Mouse (Mus musculus) limb, embryonic 12.5 days (tissue): ENCODE data around the gene Gpsm2. TPM values are rescaled to one million over a fixed set of nuclear protein-coding genes. Genes with fewer than 3 reads are reported as not detected.

Experiments used
- polyA plus RNA-seq: library from polyadenylated mRNA; unstranded; fragments of >200 nt; fragmentation: Nextera tagmentation; extraction: Ambion mirVana; gene quantifications from 2 replicates; pipeline ENCODE4 v1.2.1, GENCODE M21; 2016

The Gpsm2 gene
- polyA plus RNA-seq, 1 experiment from 2014 or later = 93.6 TPM

Other genes with a start within 250 kb of the Gpsm2 start
- gene 1700013F07Rik, start 188.2 kb downstream of the Gpsm2 start, polyA plus RNA-seq = not detected in 2 replicates
- 0.21 and 0.29 TPM in 2 replicates for gene 5330417C22Rik, start 185.8 kb downstream of the Gpsm2 start, polyA plus RNA-seq
- gene Tmem167b, start 159.8 kb downstream of the Gpsm2 start, polyA plus RNA-seq = 37.4 and 39.2 TPM in 2 replicates
- gene Taf13, start 150.6 kb downstream of the Gpsm2 start, polyA plus RNA-seq = 44.3 and 49.9 TPM in 2 replicates
- gene Wdr47, start 131.0 kb downstream of the Gpsm2 start, polyA plus RNA-seq = 10.9 TPM in 2 replicates
- 79.9 and 86.2 TPM in 2 replicates for gene Clcc1, start 68.4 kb downstream of the Gpsm2 start, polyA plus RNA-seq
- 1.1 and 1.4 TPM in 2 replicates for gene Aknad1, start 17.3 kb upstream of the Gpsm2 start, polyA plus RNA-seq
- gene Stxbp3, start 118.2 kb upstream of the Gpsm2 start, polyA plus RNA-seq = 32.5 and 33.3 TPM in 2 replicates
- 0.13 TPM in 2 replicates for gene Fndc7, start 167.7 kb upstream of the Gpsm2 start, polyA plus RNA-seq
- 89.4 and 98.9 TPM in 2 replicates for gene Prpf38b, start 189.4 kb upstream of the Gpsm2 start, polyA plus RNA-seq
- 1.5 and 1.6 TPM in 2 replicates for gene Henmt1, start 217.6 kb upstream of the Gpsm2 start, polyA plus RNA-seq
- not detected in 2 replicates for gene Gm9857, start 218.1 kb upstream of the Gpsm2 start, polyA plus RNA-seq